Mouse (Mus musculus): Measurements from ENCODE around the gene Abhd6.

GRCm38 (mm10) chr14:8020546-8020945 is 17.8 kb downstream of the Abhd6 start:
- TF ChIP-seq CTCF (IDR thresholded peaks at IDR 0.05; ENCODE audit: low read depth) (no peak), EP300 (IDR thresholded peaks at IDR 0.05; ENCODE audit: low read depth) (no peak)

All from liver, embryonic 14.5 days (tissue).